ENCODE assay signal across 13 mouse cellular contexts in the genomic region with DNA sequence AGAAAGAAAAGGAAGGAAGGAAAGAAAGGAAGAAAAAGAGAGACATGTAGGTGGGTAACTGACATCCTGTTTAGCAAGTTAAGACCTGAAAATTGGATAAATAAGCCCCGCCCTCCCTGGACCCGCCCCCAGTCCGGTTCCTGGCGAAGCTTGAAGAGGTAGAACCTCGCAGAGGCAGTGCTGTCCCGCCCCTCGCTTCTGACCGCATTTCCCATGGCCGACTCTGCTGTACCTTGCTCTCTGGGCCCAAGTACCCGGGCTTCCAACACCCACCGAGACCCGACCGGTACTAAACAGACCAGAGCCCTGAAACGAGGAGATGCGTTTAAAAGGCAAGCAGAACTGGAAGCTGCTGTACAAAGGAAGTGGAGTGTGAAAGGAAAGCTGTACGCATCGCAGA. TPM values are rescaled to one million over a fixed set of nuclear protein-coding genes. Genes with fewer than 3 reads are reported as not detected.
DNase-seq lines count a peak whose midpoint lies in the region; ATAC-seq and TF ChIP-seq lines count a peak whose summit lies in the region.
"Had no signal": no experiment of that assay in that cellular context is flagged by ENCODE, and none has a peak within 500 bp of the region (broad histone marks: within the 10 kb centered on the region; RNA-seq: fewer than 3 reads in every experiment).

No protein-coding gene starts in this region.

- H3K4me3 ChIP-seq in testis, adult 2 months (ENCODE audit: control insufficient read depth, low read depth, low read length), result peak overlapping the region; percentile 43
- H3K4me3 ChIP-seq in midbrain, embryonic 10.5 days, result no peak overlapping the region

- ATAC-seq in megakaryocyte progenitor cell, adult 5-6 weeks (replicated peaks; ENCODE audit: poor library complexity), result 0 out of 2 replicates have a peak, but pooled peaks have one; percentile 48
- no peak for ATAC-seq in frontal cortex, adult (ENCODE audit: low TSS enrichment)
- ATAC-seq: Patski had no signal

- no peak for TF ChIP-seq CTCF in testis, adult 2 months (IDR thresholded peaks at IDR 0.05; ENCODE audit: control insufficient read depth, insufficient read depth, insufficient replicate concordance, low read depth, low read length)

- H3K27ac ChIP-seq in testis, adult 2 months (ENCODE audit: control insufficient read depth, insufficient read depth, low read depth, low read length), result no peak overlapping the region
- no peak overlapping the region for H3K27ac ChIP-seq in midbrain, embryonic 10.5 days (replicated peaks)

- H3K9me3 ChIP-seq in midbrain, embryonic 10.5 days (replicated peaks), result no peaks in the 10 kb centered on the region

- no peaks in the 10 kb centered on the region for H3K27me3 ChIP-seq in testis, adult 2 months (ENCODE audit: control insufficient read depth, insufficient read depth, low read length)
- H3K27me3 ChIP-seq in midbrain, embryonic 10.5 days (ENCODE audit: low read depth, poor library complexity, severe bottlenecking), result no peaks in the 10 kb centered on the region

- WGBS in midbrain, embryonic 10.5 days, result 60% methylated on average over 17 of the region's 17 CpGs

- H3K4me1 ChIP-seq in testis, adult 2 months (ENCODE audit: control insufficient read depth, insufficient read depth, low read length), result peaks cover 6% of the 10 kb centered on the region
- 0 out of 2 replicates have a peak, but pooled peaks cover 3% of the 10 kb centered on the region for H3K4me1 ChIP-seq in midbrain, embryonic 10.5 days

- no peak for DNase-seq in testis, postnatal 10 days (ENCODE audit: low spot score)
- DNase-seq in kidney, adult 18-20 months, result peak; percentile 62
- peak; percentile 65 for DNase-seq in thymus, postnatal 4 days
- no peak for DNase-seq in midbrain, embryonic 10.5 days (ENCODE audit: low spot score)
- no peak for DNase-seq in liver
- DNase-seq: lung, embryonic 14.5 days had no signal

- no peaks in the 10 kb centered on the region for H3K36me3 ChIP-seq in testis, adult 2 months (ENCODE audit: control insufficient read depth, insufficient read depth, low read length)
- H3K36me3 ChIP-seq in midbrain, embryonic 10.5 days, result no peaks in the 10 kb centered on the region

- TF ChIP-seq POLR2A in testis, adult 2 months (IDR thresholded peaks at IDR 0.05; ENCODE audit: control insufficient read depth, low read depth, low read length), result no peak

RNA-seq across cellular contexts. Expression of a gene that starts 11.7 kb away (rescaled TPM):
- polyA plus RNA-seq in testis, adult 2 months (2012; rRNA removed), result 219 and 262 TPM in 2 replicates
- not detected in 2 replicates for total RNA-seq in megakaryocyte progenitor cell, adult 5-6 weeks (2015)
- not detected in 2 replicates for total RNA-seq in megakaryocyte progenitor cell, adult 5-6 weeks (2017)
- polyA plus RNA-seq in midbrain, embryonic 10.5 days (2016; fragmentation: Nextera tagmentation; extraction: Ambion mirVana), result not detected in 2 replicates
- total RNA-seq: gastrocnemius, adult 18-20 months; hematopoietic stem cell, adult 5-6 weeks had no signal
- polyA plus RNA-seq: lung, embryonic 14.5 days; neural tube, embryonic 14.5 days; Patski had no signal

RNA-seq across cellular contexts. Expression of a gene that starts 25.6 kb away (rescaled TPM):
- 0.85 and 1.5 TPM in 2 replicates for polyA plus RNA-seq in testis, adult 2 months (2012; rRNA removed)
- not detected in 2 replicates for total RNA-seq in megakaryocyte progenitor cell, adult 5-6 weeks (2015)
- total RNA-seq in megakaryocyte progenitor cell, adult 5-6 weeks (2017), result not detected in 2 replicates
- polyA plus RNA-seq in midbrain, embryonic 10.5 days (2016; fragmentation: Nextera tagmentation; extraction: Ambion mirVana), result 0.67 TPM in 1 of 2 replicates, not detected in the other
- polyA plus RNA-seq: lung, embryonic 14.5 days had no signal

RNA-seq across cellular contexts. Expression of a gene that starts 25.7 kb away (rescaled TPM):
- polyA plus RNA-seq in testis, adult 2 months (2012; rRNA removed), result 2.2 and 2.4 TPM in 2 replicates
- total RNA-seq in megakaryocyte progenitor cell, adult 5-6 weeks (2015), result not detected in 2 replicates
- total RNA-seq in megakaryocyte progenitor cell, adult 5-6 weeks (2017), result not detected in 2 replicates
- 10.8 and 15.4 TPM in 2 replicates for polyA plus RNA-seq in midbrain, embryonic 10.5 days (2016; fragmentation: Nextera tagmentation; extraction: Ambion mirVana)
- total RNA-seq: gastrocnemius, adult 18-20 months; hematopoietic stem cell, adult 5-6 weeks had no signal
- polyA plus RNA-seq: Patski had no signal

RNA-seq across cellular contexts. Expression of a gene that starts 28.5 kb away (rescaled TPM):
- polyA plus RNA-seq in testis, adult 2 months (2012; rRNA removed), result 92.2 and 93.4 TPM in 2 replicates
- total RNA-seq in megakaryocyte progenitor cell, adult 5-6 weeks (2015), result 119 and 147 TPM in 2 replicates
- total RNA-seq in megakaryocyte progenitor cell, adult 5-6 weeks (2017), result 239 and 261 TPM in 2 replicates
- 468 and 500 TPM in 2 replicates for polyA plus RNA-seq in midbrain, embryonic 10.5 days (2016; fragmentation: Nextera tagmentation; extraction: Ambion mirVana)

RNA-seq across cellular contexts. Expression of a gene that starts 42.7 kb away (rescaled TPM):
- 24.5 and 26.9 TPM in 2 replicates for polyA plus RNA-seq in testis, adult 2 months (2012; rRNA removed)
- total RNA-seq in megakaryocyte progenitor cell, adult 5-6 weeks (2015), result 48.9 and 54.7 TPM in 2 replicates
- total RNA-seq in megakaryocyte progenitor cell, adult 5-6 weeks (2017), result 67.8 and 86.2 TPM in 2 replicates
- 86.9 and 89.4 TPM in 2 replicates for polyA plus RNA-seq in midbrain, embryonic 10.5 days (2016; fragmentation: Nextera tagmentation; extraction: Ambion mirVana)

Comparison
In these comparisons a context has a peak if more than half of its experiments do, and no peak if none do; other contexts are left out.
1. DNase-seq: peak in kidney, adult 18-20 months (single experiment) and thymus, postnatal 4 days (single experiment); none in testis, postnatal 10 days (single experiment), midbrain, embryonic 10.5 days (single experiment) and liver (single experiment).
2. RNA of a gene that starts 11.7 kb away (polyA plus RNA-seq): 219 to 262 TPM in testis, adult 2 months; not detected in midbrain, embryonic 10.5 days; every median in the first group is over 100 times any median in the second.